Mouse (Mus musculus) heart, embryonic 15.5 days (tissue): ENCODE results near the gene Dcst2. TPM values are rescaled to one million over a fixed set of nuclear protein-coding genes. Genes with fewer than 3 reads are reported as not detected.
A peak's percentile ranks its signal among the peaks of the same experiment; 100 is the strongest.

Source experiments
- ATAC-seq: fragments of 200-750 bp; cut with Nextera tagmentation; replicated peaks from 2 replicates; pipeline ENCODE4 v1.8.0; 2017; ENCODE audit warnings: low read depth, moderate TSS enrichment; ENCODE audit not compliant: insufficient number of reproducible peaks, insufficient read depth, low FRiP score
- H3K27ac ChIP-seq: fragments of 300-500 bp; sonication (generic); 2 replicates; pipeline ENCODE4 v1.5.1; 2015; ENCODE audit warnings: mild to moderate bottlenecking, inconsistent platforms
- H3K27me3 ChIP-seq: fragments of 300-500 bp; sonication (generic); 2 replicates; pipeline ENCODE4 v1.6.1; 2015; ENCODE audit warnings: inconsistent platforms
- H3K36me3 ChIP-seq: fragments of 300-500 bp; sonication (generic); 2 replicates; pipeline ENCODE4 v1.6.1; 2015; ENCODE audit warnings: mild to moderate bottlenecking, inconsistent platforms
- H3K4me1 ChIP-seq: fragments of 300-500 bp; sonication (generic); replicated peaks from 2 replicates; pipeline ENCODE4 v1.6.1; 2015; ENCODE audit warnings: inconsistent platforms
- H3K4me2 ChIP-seq: fragments of 300-500 bp; sonication (generic); 2 replicates; pipeline ENCODE4 v1.6.1; 2015; ENCODE audit warnings: inconsistent platforms, mild to moderate bottlenecking, moderate library complexity
- H3K4me3 ChIP-seq: fragments of 300-500 bp; sonication (generic); 2 replicates; pipeline ENCODE4 v1.5.1; 2015; ENCODE audit warnings: mild to moderate bottlenecking, inconsistent platforms
- H3K9ac ChIP-seq: fragments of 300-500 bp; sonication (generic); 2 replicates; pipeline ENCODE4 v1.6.1; 2015; ENCODE audit warnings: mild to moderate bottlenecking, inconsistent platforms
- H3K9me3 ChIP-seq: fragments of 300-500 bp; sonication (generic); replicated peaks from 2 replicates; pipeline ENCODE4 v1.6.1; 2016; ENCODE audit warnings: inconsistent platforms
- WGBS: fragments of 180-500 bp; shearing (Covaris S2); methylation state at CpG from one replicate; pipeline ENCODE4 v1.1.7; 2015; ENCODE audit warnings: mixed read lengths; 5-methylcytosine and 5-hydroxymethylcytosine counted together
- polyA plus RNA-seq: library from polyadenylated mRNA; unstranded; fragments of >200 nt; fragmentation: Nextera tagmentation; extraction: Ambion mirVana; gene quantifications from 2 replicates; pipeline ENCODE4 v1.2.1, GENCODE M21; 2015

Dcst2 gene
- not detected in 2 replicates for polyA plus RNA-seq

DNA sequence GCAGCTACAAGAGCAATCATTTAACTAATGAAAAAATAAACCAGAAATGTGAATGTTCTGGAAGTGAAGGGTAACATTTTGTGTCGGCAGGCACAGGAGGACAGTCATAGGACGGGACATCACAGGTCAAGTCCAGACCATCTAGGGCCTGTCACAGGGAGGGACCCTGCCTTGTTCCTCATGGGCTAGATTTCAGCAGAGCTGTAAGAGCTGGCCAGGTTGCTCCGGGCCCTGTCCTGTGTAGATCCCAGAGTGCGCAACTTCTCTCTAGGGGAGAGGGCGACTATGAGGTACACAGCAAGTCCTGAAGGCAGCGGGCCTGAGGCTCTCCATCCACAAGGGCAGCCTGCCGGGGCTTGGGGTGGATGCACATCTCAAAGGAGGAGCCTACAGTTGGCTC, at the start of gene Dcst2:
Gene Dcst2, plus strand, starts transcription at position 301 of the 400 bp plus-strand sequence.
- Histone ChIP-seq H3K27ac (no peak within 1 kb of the TSS), H3K9me3 (no peaks in the 10 kb centered on the region), H3K9ac (no peak within 1 kb of the TSS), H3K4me1 (no peaks in the 10 kb centered on the region; the same call in 1 of the 2 replicates), H3K4me3 (no peak within 1 kb of the TSS), H3K27me3 (peaks cover 3% of the 10 kb centered on the region; the same call in 1 of the 2 replicates), H3K4me2 (no peak within 1 kb of the TSS), H3K36me3 (no peaks in the 10 kb centered on the region)
- WGBS, result 71% methylated on average over 7 of the region's 7 CpGs
- ATAC-seq, result no peak

GRCm38 (mm10) chr3:89314340-89314739, 47.4 kb upstream of the Dcst2 start:
- Histone ChIP-seq H3K9ac (no peak overlapping the region), H3K4me2 (0 out of 2 replicates have a peak overlapping the region, but pooled peaks have one; percentile 73), H3K27me3 (peaks cover 29% of the 10 kb centered on the region), H3K4me3 (no peak overlapping the region), H3K36me3 (no peaks in the 10 kb centered on the region), H3K9me3 (no peaks in the 10 kb centered on the region), H3K4me1 (peaks cover 37% of the 10 kb centered on the region), H3K27ac (no peak overlapping the region)
- WGBS, result 47% methylated on average over 5 of the region's 5 CpGs
- no peak for ATAC-seq

- 0 out of 2 replicates have a peak, but pooled peaks have one; percentile 9 for ATAC-seq
- WGBS, result 51% methylated on average over 2 of the region's 2 CpGs
- H3K9me3 ChIP-seq, result no peaks in the 10 kb centered on the region
- H3K4me1 ChIP-seq, result peaks cover 42% of the 10 kb centered on the region
- H3K27ac ChIP-seq, result no peak overlapping the region
- peak overlapping the region; percentile 42 for H3K4me3 ChIP-seq
- H3K4me2 ChIP-seq, result peak overlapping the region; percentile 73
- H3K9ac ChIP-seq, result 0 out of 2 replicates have a peak overlapping the region, but pooled peaks have one; percentile 39
- H3K27me3 ChIP-seq, result peaks cover 33% of the 10 kb centered on the region
- no peaks in the 10 kb centered on the region for H3K36me3 ChIP-seq
Measured at GRCm38 (mm10) chr3:89314791-89315190, 47.0 kb upstream of the Dcst2 start.

DNA sequence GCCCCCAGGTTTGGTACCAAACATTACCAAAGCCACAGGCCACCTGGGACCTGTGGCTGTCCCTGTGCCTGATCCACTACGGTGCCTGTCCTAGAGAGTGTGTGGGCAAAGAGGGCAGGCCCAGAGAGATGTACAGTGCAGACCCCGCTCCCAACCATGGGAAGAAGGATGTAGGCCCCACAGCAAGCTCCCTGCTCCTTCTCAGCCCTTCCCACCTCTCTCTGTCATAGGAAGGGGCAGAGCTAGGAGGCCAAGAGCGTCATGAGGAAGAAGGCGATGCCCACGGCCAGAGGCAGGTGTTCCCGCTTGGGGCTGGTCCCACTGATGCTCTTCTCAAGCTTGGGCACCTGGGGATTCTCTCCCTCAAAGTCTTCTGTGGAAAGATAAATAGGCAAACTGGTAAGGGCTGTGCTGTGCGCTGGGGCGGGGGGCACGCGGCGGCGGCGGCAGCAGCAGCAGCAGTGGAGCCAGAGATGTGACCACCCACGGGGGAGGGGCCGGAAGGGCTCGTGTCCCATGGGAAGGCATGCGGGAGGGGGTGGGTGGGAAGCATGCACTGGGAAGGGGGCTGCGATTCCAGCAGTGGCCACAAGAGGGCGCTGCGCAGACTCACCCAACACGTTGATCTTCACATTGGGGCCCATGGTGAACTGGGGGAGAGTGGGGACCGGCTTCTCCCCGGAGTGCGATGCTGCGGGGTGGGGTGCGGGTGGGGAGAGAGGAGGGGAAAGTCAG, 46.4 kb upstream of the Dcst2 start:
- peak overlapping the region; percentile 73 for H3K4me2 ChIP-seq
- H3K27ac ChIP-seq, result no peak overlapping the region
- ATAC-seq, result peak; percentile 28
- H3K36me3 ChIP-seq, result no peaks in the 10 kb centered on the region
- no peaks in the 10 kb centered on the region for H3K9me3 ChIP-seq
- H3K27me3 ChIP-seq, result peaks cover 39% of the 10 kb centered on the region
- peaks cover 47% of the 10 kb centered on the region for H3K4me1 ChIP-seq
- 10% methylated on average over 25 of the region's 26 CpGs for whole genome bisulfite sequencing
- peak overlapping the region; percentile 42 for H3K4me3 ChIP-seq
- peak overlapping the region; percentile 39; the same call in 1 of the 2 replicates for H3K9ac ChIP-seq

DNA sequence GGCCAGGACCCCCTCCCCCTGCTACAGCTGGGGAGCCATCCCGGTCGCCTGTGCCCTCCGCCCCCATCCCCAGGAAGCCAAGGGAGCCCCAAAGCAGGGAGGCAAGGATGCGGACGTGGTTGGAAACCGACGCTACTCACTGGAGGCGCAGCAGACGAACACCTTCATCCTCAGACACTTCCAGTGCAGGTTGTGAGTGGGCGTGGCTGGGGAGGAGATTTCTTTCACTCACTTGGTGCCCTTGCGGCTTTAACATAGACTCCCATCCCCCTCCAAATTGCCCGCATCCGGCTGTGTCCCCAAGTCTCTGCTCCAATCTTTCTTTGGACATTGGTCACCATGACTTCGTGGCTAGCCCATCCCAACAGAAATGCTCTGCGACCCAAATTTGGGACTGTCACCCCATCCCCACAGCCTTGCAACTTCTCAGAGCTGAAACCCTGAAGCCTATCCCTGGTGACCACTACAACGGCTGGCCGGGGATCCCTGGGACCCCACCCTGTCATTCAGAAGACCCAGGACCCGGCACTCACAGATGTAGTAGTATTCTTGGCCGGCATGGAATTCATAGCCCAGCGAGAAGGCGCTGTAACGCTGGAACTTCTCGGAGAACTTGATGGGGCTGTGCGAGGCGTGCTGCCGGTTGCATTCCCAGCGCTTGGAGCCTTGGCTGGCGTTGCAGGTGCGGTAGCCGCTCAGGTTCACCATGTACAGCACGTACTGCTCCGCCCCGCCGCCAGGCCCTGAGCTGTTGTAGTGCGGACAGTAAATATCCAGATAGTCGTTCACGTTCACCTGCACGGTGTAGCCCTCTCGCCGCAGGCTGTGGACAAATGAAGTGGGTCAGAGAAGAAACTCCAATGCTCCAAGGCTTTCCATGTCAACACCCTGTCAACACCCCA, 45.6 kb upstream of the Dcst2 start:
- Histone ChIP-seq H3K4me1 (peaks cover 56% of the 10 kb centered on the region), H3K9ac (no peak overlapping the region), H3K27me3 (peaks cover 47% of the 10 kb centered on the region), H3K4me2 (peak overlapping the region; percentile 73), H3K9me3 (no peaks in the 10 kb centered on the region), H3K4me3 (peak overlapping the region; percentile 42), H3K27ac (no peak overlapping the region), H3K36me3 (no peaks in the 10 kb centered on the region)
- no peak; the same call in 1 of the 2 replicates for ATAC-seq
- 18% methylated on average over 40 of the region's 40 CpGs for WGBS

GRCm38 (mm10) chr3:89316833-89317232, 44.9 kb upstream of the Dcst2 start:
- WGBS, result 0% methylated on average over 4 of the region's 4 CpGs
- H3K36me3 ChIP-seq, result no peaks in the 10 kb centered on the region
- no peak overlapping the region for H3K27ac ChIP-seq
- no peaks in the 10 kb centered on the region for H3K9me3 ChIP-seq
- peak overlapping the region; percentile 73; the same call in 1 of the 2 replicates for H3K4me2 ChIP-seq
- peaks cover 54% of the 10 kb centered on the region for H3K27me3 ChIP-seq
- peaks cover 62% of the 10 kb centered on the region for H3K4me1 ChIP-seq
- no peak overlapping the region for H3K4me3 ChIP-seq
- H3K9ac ChIP-seq, result no peak overlapping the region
- ATAC-seq, result no peak

GRCm38 (mm10) chr3:89317246-89317645, 44.5 kb upstream of the Dcst2 start:
- no peak for ATAC-seq
- Histone ChIP-seq H3K4me2 (peak overlapping the region; percentile 16; the same call in 1 of the 2 replicates), H3K4me3 (no peak overlapping the region), H3K36me3 (no peaks in the 10 kb centered on the region), H3K4me1 (peaks cover 66% of the 10 kb centered on the region), H3K27ac (no peak overlapping the region), H3K27me3 (peaks cover 58% of the 10 kb centered on the region), H3K9ac (no peak overlapping the region), H3K9me3 (no peaks in the 10 kb centered on the region)
- WGBS, result 52% methylated on average over 6 of the region's 6 CpGs

DNA sequence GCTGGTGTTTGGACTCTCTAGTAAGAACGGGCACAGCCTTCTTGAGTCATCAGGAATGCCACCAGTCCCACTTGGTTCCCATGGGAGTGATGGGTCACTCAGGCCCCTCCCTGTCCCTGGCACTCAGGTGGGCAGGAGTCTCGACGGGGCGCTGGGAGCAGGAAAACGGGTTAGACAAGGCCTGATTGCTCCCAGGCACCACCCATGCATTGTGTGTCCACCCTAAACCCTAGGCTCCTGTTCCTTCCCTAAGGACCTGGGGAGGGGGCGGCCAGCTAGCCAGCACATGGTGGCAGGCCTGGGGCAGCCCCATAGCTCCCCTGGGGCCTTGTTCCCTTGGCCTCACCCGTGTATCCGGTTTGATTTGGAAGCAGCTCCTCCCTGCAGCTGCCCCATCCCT, 43.5 kb upstream of the Dcst2 start:
- Histone ChIP-seq H3K9me3 (no peaks in the 10 kb centered on the region), H3K4me1 (peaks cover 76% of the 10 kb centered on the region), H3K36me3 (no peaks in the 10 kb centered on the region), H3K4me2 (no peak overlapping the region), H3K27ac (no peak overlapping the region), H3K9ac (no peak overlapping the region), H3K27me3 (peaks cover 69% of the 10 kb centered on the region), H3K4me3 (no peak overlapping the region)
- WGBS, result 68% methylated on average over 8 of the region's 8 CpGs
- no peak for ATAC-seq

GRCm38 (mm10) chr3:89318971-89319590, 42.7 kb upstream of the Dcst2 start:
- Histone ChIP-seq H3K36me3 (no peaks in the 10 kb centered on the region), H3K27me3 (peaks cover 76% of the 10 kb centered on the region), H3K9me3 (no peaks in the 10 kb centered on the region), H3K4me2 (peak overlapping the region; percentile 98), H3K4me3 (peak overlapping the region; percentile 62), H3K27ac (no peak overlapping the region), H3K9ac (no peak overlapping the region), H3K4me1 (peaks cover 75% of the 10 kb centered on the region)
- no peak for ATAC-seq
- WGBS, result 14% methylated on average over 21 of the region's 21 CpGs

DNA sequence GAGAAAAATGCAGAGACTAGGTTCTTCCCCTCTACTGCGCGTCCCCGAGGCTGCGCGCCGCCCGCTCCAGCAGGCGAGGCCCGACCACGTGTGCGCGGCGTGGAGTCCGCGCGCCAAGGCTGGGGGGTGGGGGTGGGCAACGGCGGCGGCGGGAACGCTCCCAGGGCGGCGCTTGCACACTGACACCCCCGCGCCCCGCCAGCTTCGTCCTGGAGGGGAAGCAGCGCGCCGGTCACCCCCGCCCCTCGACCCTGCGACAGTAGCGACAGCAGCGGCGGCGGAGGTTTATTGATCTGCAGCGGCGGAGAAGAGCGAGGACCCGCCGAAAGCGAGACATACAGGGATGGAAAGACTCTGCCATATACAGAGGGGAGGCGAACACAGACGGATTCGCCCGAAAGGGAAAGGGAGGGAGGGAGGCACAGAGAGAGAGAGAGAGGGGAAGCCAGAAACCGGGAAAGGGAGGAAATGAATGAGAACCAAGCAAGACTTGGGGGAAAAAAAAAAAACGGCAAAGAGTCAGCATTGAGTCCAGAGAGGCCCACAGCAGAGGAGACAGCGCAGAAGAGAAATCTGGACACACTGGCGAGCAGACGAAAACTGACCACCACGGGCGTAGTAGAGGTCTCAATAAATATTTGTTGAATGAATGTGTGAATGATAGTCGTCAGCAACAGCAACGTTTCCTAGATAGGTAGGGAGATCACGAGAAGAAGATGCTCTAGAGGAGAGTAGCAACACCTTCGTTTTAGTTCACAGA, 42.0 kb upstream of the Dcst2 start:
- Histone ChIP-seq H3K4me2 (peak overlapping the region; percentile 98), H3K4me1 (peaks cover 68% of the 10 kb centered on the region), H3K27me3 (peaks cover 80% of the 10 kb centered on the region), H3K27ac (no peak overlapping the region), H3K9ac (peak overlapping the region; percentile 48; the same call in 1 of the 2 replicates), H3K9me3 (no peaks in the 10 kb centered on the region), H3K4me3 (peak overlapping the region; percentile 62), H3K36me3 (no peaks in the 10 kb centered on the region)
- WGBS, result 2% methylated on average over 58 of the region's 58 CpGs
- ATAC-seq, result no peak
